Mouse (Mus musculus): Measurements from ENCODE around the gene Olfr702.

- TF ChIP-seq CTCF (IDR thresholded peaks at IDR 0.05; ENCODE audit: extremely low read depth, insufficient read length, insufficient replicate concordance, low read depth, low read length) (no peak), POLR2A (IDR thresholded peaks at IDR 0.05; ENCODE audit: low read depth, low read length) (no peak)
These were observed 25.0 kb downstream of the Olfr702 start, which contains the start of gene Olfr700 for GRCm38 (mm10) chr7:106808734-106809133.

All from small intestine, adult 2 months (tissue).